Mouse (Mus musculus) cerebellum, adult 9-11 months (tissue): ENCODE measurements around the gene Fam189b.

Experiments used
- DNase-seq: peaks from one replicate; pipeline ENCODE4 v3.0.0; 2022

Fam189b gene

GRCm38 (mm10) chr3:89166945-89167344, 16.0 kb upstream of the Fam189b start:
- peak; percentile 35 for DNase-seq

GRCm38 (mm10) chr3:89174844-89175243, 8.1 kb upstream of the Fam189b start:
- no peak for DNase-seq

- DNase-seq, result peak; percentile 17
Observed at GRCm38 (mm10) chr3:89175544-89175943, 7.4 kb upstream of the Fam189b start.

- DNase-seq, result peak; percentile 58
Observed at GRCm38 (mm10) chr3:89176421-89176820, 6.5 kb upstream of the Fam189b start.

GRCm38 (mm10) chr3:89177242-89178106, 5.5 kb upstream of the Fam189b start, which contains the start of gene Scamp3:
Gene Scamp3, plus strand, starts transcription at chr3:89177473.
- DNase-seq, result peak; percentile 94

- no peak for DNase-seq
Observed at GRCm38 (mm10) chr3:89178107-89178385, 4.9 kb upstream of the Fam189b start.

GRCm38 (mm10) chr3:89179056-89179455, 3.9 kb upstream of the Fam189b start:
- peak; percentile 34 for DNase-seq

GRCm38 (mm10) chr3:89181749-89182500, 1.0 kb upstream of the Fam189b start:
- peak; percentile 66 for DNase-seq

- no peak for DNase-seq
Observed at GRCm38 (mm10) chr3:89182531-89183057, 349 bp upstream of the Fam189b start.

GRCm38 (mm10) chr3:89183959-89184315, 994 bp downstream of the Fam189b start:
- DNase-seq, result peak; percentile 64

- DNase-seq, result peak; percentile 42
Observed at GRCm38 (mm10) chr3:89187197-89187596, 4.3 kb downstream of the Fam189b start.

- DNase-seq, result peak; percentile 19
Observed at GRCm38 (mm10) chr3:89187690-89188477, 4.9 kb downstream of the Fam189b start.

GRCm38 (mm10) chr3:89188478-89188875, 5.5 kb downstream of the Fam189b start:
- DNase-seq, result no peak

- DNase-seq, result no peak
Observed at GRCm38 (mm10) chr3:89190436-89190835, 7.5 kb downstream of the Fam189b start.

- no peak for DNase-seq
Observed at GRCm38 (mm10) chr3:89193351-89193750, 10.4 kb downstream of the Fam189b start.

- DNase-seq, result no peak
Observed at GRCm38 (mm10) chr3:89193853-89194252, 10.9 kb downstream of the Fam189b start.

- peak; percentile 85 for DNase-seq
Observed at GRCm38 (mm10) chr3:89195979-89196877, 13.3 kb downstream of the Fam189b start.

GRCm38 (mm10) chr3:89199839-89200238, 16.9 kb downstream of the Fam189b start:
- DNase-seq, result no peak

GRCm38 (mm10) chr3:89202253-89203141, 19.6 kb downstream of the Fam189b start, which contains the start of gene Gba:
Gene Gba, plus strand, starts transcription at chr3:89202928.
- peak; percentile 87 for DNase-seq

GRCm38 (mm10) chr3:89203142-89203514, 20.2 kb downstream of the Fam189b start:
- no peak for DNase-seq

GRCm38 (mm10) chr3:89206079-89206478, 23.1 kb downstream of the Fam189b start:
- DNase-seq, result peak; percentile 19
